Mouse (Mus musculus) E14TG2a.4 (cell line): ENCODE results near the gene Rpn2.

Source experiments
- CTCF ChIP-seq: conservative IDR thresholded peaks from 2 replicates; pipeline ENCODE4 v1.5.1; 2014; ENCODE audit warnings: low read length
- NANOG ChIP-seq: IDR thresholded peaks from 2 replicates; pipeline ENCODE4 v1.6.1; 2014; ENCODE audit warnings: borderline replicate concordance, low read length, mixed read lengths

DNA sequence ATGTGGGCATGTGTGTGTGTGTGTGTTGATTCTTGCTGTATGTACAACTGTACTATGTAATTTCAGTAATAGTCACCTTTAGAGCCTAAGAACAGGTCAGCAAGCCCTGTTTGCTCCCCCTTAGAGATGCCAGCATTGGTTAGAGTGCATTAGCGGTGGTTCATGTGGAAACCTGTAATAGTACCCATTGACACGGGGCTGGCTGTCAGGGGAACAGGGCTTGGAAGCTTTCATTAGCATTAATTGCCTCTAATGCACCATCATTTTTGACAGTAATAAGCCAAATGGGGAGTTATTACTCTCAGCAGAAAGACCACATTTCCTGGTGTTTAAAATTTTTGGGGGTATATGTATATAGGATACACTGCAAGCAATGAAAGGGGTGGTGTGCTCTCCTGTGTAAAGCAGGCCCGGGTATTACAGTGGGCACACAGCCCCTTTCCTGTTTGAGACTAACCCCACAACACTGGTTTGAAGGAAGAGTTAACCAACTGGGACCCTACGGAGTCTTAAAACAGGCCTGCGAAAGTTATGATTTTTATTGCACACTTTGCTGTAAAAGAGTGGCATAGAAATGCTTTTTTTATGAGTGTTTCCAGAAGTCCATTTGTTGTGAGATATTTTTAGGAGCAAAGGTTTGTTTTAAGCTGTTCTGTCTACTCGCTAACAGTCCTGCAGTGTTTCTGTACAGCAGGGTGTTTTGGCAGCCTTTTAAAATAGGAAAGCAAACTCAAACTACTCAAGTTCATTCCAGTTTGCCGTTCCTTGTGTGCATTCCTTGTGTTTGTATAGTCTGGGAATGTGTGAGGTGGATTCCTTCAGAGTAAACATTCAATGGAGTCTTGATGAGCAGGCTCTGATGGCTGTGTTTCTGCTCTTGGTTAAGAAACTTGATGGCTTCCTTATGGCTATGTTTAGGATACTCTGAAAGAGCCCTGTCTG, 27.5 kb downstream of the Rpn2 start:
- no peak for TF ChIP-seq CTCF
- no peak for TF ChIP-seq NANOG
